Mouse (Mus musculus) cerebellum, adult 9-11 months (tissue): ENCODE measurements at regions not wholly inside any gene's neighbourhood (a gene's known extent, or its start where the extent isn't known, plus 50 kb on each side); places are given as distances from the start of the nearest gene placed in this dataset.

Experiments used
- DNase-seq: peaks from one replicate; pipeline ENCODE4 v3.0.0; 2022

DNA sequence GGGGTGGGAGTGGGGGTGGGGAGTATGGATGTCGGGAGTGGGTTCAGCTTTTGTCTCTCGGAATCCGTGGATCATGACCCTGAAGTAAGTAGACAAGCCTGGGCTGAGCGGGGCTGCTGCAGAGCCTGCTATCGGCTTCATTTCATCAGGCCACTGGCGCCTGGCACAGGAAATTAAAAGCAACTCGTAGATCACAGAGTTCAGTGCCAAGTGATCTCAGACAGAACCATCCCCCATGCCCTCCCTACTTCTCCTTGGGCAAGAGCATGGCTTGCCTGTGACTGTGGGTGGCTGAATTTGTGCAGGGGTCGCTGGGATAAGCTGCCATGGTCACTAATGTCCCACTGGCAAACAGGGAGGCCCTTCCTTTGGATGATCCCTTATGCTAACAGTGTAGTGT, 161.3 kb upstream of the Il12b start:
- no peak for DNase-seq

GRCm38 (mm10) chr11:44243184-44243583, 156.7 kb upstream of the Il12b start:
- no peak for DNase-seq

DNA sequence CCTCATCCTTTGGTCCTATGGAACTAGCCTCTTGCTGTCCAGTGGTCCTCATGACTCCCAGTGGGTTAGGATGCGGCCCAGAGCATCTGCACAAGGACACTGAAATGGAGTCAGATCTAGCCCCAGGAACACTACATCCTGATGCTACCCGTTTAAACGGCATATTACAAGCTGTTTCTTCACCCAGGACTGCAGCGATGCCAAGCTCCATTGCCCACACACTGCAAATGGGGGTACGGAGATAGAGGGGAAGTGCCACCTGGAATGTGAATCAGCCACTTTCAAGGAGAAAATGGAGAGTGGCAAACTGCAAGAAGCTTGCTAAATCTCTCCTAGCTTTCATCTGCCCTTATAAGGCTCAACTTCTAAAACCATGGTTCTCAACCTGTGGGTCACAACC, 148.0 kb upstream of the Il12b start:
- DNase-seq, result no peak

DNA sequence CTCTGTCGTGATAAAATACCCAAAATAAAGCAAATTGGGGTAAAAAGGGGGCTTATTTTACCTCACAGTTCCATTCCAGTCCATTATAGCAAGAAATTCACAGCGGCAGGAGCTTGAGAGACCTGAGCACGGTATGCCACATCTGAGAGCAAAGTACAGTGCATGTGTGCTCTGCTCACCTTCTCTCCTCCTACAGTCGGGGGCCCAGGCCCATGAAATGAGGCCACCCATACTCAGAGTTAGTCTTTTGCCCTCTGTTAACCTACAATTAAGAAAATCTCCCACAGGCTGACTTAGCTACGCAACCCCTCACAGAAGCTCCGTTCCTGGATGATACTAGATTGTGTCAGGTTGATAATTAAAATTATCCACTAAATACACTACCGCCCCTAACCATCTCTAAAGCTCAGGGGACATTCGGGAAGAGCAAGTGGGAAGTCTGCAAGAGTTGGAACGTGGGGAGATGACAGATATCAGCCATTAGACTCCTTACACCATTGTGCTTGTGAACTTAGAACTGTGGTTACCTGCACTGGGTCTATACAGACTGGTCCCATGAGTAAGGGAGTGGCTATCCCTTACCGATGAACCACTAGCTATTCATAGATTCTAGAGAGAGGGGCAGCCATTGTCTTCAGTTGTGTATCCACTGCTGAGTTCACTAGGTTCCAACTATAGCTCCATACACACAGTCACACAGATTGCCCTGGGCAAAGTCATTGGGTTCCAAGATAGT, 139.3 kb upstream of the Il12b start:
- no peak for DNase-seq

GRCm38 (mm10) chr11:44261657-44262056, 138.2 kb upstream of the Il12b start:
- no peak for DNase-seq

- no peak for DNase-seq
Measured at GRCm38 (mm10) chr11:44262571-44262970, 137.3 kb upstream of the Il12b start.

GRCm38 (mm10) chr11:44272268-44272667, 127.6 kb upstream of the Il12b start:
- DNase-seq, result no peak

DNA sequence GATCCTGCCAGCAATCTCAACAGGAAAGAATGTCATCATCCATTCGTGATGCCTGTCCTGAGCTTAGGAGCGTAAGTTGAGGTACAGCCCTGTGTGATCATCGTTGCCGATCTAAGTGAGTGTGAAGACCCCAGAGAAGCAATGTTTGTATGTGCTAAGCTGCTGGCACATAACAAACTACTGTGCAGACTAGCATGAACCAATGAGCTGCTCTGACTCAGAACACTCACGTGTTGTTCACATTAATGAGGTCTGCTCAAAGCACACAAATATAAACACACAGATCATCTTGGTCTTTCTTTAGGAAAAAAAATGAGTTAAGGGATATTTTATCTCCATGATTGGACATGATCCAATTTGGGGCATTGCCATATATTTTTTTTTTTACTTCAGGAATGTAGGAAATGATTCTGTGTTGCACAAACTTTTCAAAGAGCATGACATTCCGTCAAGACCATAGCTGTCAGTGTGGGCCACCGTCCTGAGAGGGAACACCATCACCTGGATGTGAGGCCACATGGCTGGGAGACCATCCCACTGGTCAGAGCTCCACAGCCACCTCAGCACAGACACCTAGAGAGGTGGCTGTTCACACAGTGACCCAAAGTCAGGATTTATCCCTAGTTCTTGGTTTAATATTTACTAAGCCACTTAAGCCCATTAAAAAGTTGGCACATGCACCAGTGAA, 121.2 kb upstream of the Il12b start:
- DNase-seq, result no peak

- DNase-seq, result no peak
Measured at GRCm38 (mm10) chr11:44285961-44286360, 113.9 kb upstream of the Il12b start.

DNA sequence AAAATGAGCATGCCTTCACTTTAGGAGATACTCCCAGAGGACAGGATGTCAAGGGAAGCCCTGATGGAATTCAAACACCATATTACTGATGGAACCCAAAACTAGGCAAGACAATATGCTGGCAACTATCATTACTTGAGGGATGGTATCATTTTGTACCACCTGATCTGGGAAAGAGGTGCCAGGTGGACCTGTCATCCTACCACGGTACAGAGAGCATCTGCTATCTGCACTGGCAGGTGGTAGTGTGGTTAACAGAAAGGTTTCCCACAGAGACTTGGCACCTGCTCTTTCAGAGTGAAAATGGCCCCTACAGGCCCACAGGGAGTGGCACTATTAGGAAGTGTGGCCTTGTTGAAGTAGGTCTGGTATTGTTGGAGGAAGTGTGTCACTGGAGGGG, 111.0 kb upstream of the Il12b start:
- peak; percentile 76 for DNase-seq

DNA sequence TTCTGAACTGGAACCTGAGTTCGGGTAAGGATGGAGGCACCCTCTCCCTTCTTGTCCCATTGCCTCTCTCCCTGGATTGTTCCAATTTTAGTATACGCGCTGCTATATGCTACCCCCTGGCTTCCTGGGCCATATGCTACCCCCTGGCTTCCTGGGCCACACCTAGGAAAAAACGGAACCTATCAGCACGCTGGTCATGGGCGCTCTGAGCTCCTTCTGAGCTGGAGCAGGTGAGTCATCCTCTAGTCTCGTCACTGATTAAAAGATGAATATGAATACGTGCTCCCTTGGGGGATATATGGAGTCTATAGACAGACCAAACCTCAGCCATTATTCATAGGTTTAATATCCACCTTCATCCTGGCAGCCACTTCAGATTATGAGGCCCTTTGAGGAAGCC, 96.1 kb upstream of the Il12b start:
- no peak for DNase-seq

DNA sequence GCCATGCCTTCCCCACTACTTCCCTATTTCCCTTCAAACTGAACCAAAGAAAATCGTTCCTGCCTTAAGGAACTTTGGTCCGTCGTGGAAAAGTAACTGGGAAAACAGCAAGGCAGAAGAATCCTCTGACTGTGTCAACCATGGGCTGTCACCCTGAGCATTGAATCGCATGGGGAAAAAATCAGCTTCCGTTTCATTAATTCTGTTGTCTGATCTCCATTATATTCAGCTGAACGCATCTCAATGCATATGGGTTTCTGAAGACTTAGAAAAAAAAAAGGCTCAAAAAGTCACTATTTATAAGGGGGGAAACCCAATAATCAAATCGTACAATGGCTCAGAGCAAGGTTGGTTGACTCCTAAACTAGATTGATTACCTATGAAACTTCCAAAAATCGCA, 83.8 kb upstream of the Il12b start:
- no peak for DNase-seq

GRCm38 (mm10) chr11:44319136-44319535, 80.7 kb upstream of the Il12b start:
- no peak for DNase-seq

DNA sequence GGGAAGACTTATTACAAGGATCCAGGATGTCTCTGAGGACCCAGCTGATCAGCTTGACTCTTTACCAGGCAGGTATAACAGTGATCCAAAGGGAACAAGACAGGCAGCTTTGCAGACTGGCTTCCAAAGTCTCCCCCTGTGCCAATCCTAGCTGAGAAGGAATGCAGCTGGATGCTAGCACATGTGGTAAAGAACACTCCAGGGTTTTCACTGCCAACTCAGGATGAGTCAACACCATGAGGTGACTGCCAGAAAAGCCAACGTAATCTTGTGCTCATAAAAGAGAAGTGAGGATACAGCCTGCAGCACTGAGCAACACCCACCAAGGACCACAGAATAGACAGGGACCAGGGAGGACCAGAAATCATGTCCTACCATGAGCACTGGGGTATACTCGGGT, 76.5 kb upstream of the Il12b start:
- no peak for DNase-seq

DNA sequence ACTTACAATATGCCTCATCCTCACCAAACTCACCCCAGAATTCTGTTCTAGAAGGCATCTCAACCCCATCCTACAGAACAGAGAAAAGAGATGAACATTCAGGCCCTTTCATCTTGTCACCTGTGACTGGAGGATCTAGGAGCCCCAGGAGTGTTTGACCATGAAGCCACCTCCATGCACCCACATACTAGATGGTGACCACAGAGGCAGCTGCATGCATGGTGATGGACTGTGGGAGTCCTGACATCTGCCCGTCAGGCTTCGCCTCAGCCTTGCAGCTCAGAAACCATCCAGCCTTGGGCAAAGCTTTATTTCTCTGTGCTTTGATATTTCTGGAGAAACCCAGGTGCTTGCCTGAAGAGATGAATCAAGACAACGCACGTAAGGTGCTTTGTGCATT, 74.8 kb upstream of the Il12b start:
- no peak for DNase-seq

GRCm38 (mm10) chr11:44325525-44325924, 74.3 kb upstream of the Il12b start:
- no peak for DNase-seq

- DNase-seq, result no peak
Measured at GRCm38 (mm10) chr11:44329503-44329902, 70.4 kb upstream of the Il12b start.

DNA sequence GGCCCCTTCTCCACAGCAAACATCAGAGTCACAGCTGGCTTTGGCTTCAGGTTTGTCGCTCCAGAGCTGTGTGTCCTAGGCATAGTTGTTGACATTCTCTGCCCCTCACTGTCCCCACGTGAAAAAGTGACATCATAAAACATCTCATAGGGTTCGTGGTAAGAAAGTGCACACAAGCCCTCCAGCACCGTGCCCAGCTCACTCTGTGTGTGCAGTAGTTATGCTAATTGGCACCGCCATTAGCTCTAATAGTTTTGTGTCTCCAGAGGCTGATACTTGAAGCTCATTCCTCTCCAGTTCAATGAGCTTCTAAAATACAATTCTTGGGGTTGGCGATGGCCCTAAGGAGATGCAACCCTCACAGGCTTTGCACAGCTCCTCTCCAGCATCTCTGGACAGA, 69.4 kb upstream of the Il12b start:
- no peak for DNase-seq

DNA sequence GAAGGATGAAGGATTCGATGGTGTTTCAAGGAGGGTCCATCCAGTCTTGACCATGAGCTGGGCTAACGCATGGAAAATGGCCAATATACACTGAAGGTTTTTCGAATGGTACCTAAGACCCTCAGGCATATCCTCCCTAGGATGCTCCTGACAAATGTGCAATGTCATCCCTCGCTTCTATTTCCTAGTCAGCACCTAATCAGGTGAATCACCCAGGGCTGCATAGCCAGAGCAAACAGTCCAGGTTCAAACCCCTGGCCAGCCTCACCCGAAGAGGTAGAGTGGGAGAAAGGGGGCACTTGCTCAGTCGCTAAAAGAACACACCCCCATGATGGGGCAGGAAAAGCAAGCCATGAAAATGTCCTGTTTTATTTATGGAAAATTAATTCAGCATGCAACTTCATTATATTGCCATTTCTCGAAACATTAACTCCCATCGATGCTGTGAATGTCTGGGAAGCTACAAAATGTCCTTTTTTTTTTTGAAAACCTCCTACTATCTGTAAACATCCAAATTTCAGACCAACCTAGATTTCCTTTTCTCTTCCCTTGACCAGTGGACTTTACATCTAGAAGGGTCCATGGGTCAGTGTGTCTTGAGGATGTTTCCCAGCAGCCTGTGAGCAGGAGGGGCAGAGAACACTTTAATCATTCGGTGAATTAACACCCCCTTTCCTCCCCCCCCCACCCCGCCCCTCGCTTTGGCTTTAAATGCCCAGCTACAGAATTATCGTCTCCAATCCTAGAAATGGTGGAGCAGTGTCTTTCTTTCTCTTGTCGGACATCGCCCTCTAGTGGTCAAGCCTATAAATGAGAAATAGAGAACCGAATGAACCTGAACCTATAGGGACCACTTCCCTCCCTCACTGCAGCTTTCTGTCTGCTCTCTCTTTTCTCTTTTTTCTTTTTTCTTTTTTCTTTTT, 68.8 kb upstream of the Il12b start:
- DNase-seq, result peak; percentile 21

DNA sequence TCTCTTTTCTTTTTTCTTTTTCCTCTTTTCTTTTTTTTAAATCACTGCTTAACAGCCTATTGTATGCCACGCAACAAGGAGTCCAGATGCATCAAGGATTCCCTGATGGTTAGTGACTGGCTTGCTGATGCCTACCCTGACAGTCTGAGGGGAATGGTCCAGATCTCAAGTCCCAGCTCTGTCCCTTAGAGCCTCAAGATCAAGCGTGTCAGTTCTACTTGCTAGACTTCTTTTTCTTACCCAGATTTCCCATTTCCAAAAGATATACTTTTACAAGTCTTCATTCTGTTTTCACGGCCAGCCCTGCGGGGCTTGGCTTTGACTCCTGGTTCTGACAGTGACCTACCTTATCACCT, 68.1 kb upstream of the Il12b start:
- DNase-seq, result no peak

DNA sequence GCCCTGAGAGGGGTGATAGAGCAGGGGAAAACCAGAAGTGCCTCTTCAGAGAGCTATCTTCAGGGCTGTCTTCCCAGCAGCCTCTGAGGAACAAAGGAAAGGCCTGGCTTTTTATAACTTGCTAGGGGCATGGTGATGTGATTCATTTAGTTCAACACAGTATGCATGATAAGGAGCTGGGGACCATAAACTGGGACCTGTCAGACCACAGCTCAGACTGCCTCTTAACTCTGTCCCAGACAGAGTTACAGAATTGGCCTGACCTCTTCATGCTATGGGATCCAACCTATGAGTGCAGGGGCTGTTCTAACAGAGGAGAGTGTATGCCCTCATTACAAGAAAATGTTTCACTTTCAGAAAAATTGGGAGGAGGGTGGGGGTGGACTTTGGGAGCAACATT, 59.3 kb upstream of the Il12b start:
- DNase-seq, result no peak

- no peak for DNase-seq
Measured at GRCm38 (mm10) chr11:44348308-44348707, 51.6 kb upstream of the Il12b start.

DNA sequence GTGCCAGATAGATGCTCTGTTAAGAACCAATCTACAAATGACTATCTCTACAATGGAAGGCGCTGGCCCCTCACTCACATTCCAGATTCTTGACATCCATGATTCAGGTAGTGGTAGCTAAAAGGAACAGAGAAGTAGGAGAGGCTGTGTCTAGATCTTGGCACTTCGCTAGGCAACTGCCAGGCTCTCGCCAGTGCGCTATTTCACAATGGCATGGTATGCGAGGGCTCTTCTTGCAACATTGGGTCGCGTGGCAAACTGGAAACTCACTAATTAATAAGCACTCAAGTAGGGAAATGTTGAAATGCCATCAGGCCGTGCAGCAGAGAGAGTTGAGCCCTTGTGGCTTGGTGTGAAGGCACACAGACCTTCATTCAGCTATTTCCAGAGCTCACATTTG, 50.3 kb upstream of the Il12b start:
- no peak for DNase-seq
